Mouse (Mus musculus) kidney, embryonic 16.5 days (tissue): ENCODE measurements around the gene Hoxd11. TPM values are rescaled to one million over a fixed set of nuclear protein-coding genes. Genes with fewer than 3 reads are reported as not detected.

ENCODE experiments used
- ATAC-seq: fragments of 200-750 bp; cut with Nextera tagmentation; 2 replicates; pipeline ENCODE4 v1.8.0; 2017; ENCODE audit warnings: moderate TSS enrichment; ENCODE audit not compliant: low FRiP score, low TSS enrichment
- H3K27ac ChIP-seq: fragments of 300-500 bp; sonication (generic); 2 replicates; pipeline ENCODE4 v1.5.1; 2014; ENCODE audit warnings: low read length
- H3K27me3 ChIP-seq: fragments of 300-500 bp; sonication (generic); 2 replicates; pipeline ENCODE4 v1.6.1; 2014; ENCODE audit warnings: low read length, control low read depth, mixed read lengths; ENCODE audit not compliant: insufficient read depth
- H3K36me3 ChIP-seq: fragments of 300-500 bp; sonication (generic); 2 replicates; pipeline ENCODE4 v1.6.1; 2014; ENCODE audit warnings: low read length, control low read depth, mixed read lengths; ENCODE audit not compliant: insufficient read depth
- H3K4me1 ChIP-seq: fragments of 300-500 bp; sonication (generic); 2 replicates; pipeline ENCODE4 v1.6.1; 2014; ENCODE audit warnings: low read length, control low read depth, mixed read lengths; ENCODE audit not compliant: insufficient read depth
- H3K4me2 ChIP-seq: fragments of 300-500 bp; sonication (generic); replicated peaks from 2 replicates; pipeline ENCODE4 v1.6.1; 2014; ENCODE audit warnings: low read depth, low read length
- H3K4me3 ChIP-seq: fragments of 300-500 bp; sonication (generic); 2 replicates; pipeline ENCODE4 v1.5.1; 2014; ENCODE audit warnings: mild to moderate bottlenecking, low read length
- H3K9ac ChIP-seq: fragments of 300-500 bp; sonication (generic); replicated peaks from 2 replicates; pipeline ENCODE4 v1.6.1; 2014; ENCODE audit warnings: low read length
- H3K9me3 ChIP-seq: fragments of 300-500 bp; sonication (generic); 2 replicates; pipeline ENCODE4 v1.6.1; 2016; ENCODE audit warnings: low read length, control low read depth
- WGBS: fragments of 180-500 bp; shearing (Covaris S2); extraction: QIAGEN DNeasy Blood & Tissue Kit; methylation state at CpG from one replicate; pipeline ENCODE4 v1.1.7; 2014; 5-methylcytosine and 5-hydroxymethylcytosine counted together
- polyA plus RNA-seq: library from polyadenylated mRNA; unstranded; fragments of >200 nt; fragmentation: Nextera tagmentation; extraction: Ambion mirVana; gene quantifications from 2 replicates; pipeline ENCODE4 v1.2.1, GENCODE M21; 2015

The Hoxd11 gene
- polyA plus RNA-seq, 1 experiment from 2014 or later, result 13.9 TPM

GRCm38 (mm10) chr2:74687698-74688555 is 8.6 kb downstream of the Hoxd11 start:
- no peaks in the 10 kb centered on the region for H3K9me3 ChIP-seq
- no peak for ATAC-seq
- H3K4me2 ChIP-seq, result peak overlapping the region; percentile 59
- peaks cover 3% of the 10 kb centered on the region; the same call in 1 of the 2 replicates for H3K27me3 ChIP-seq
- H3K4me3 ChIP-seq, result peak overlapping the region; percentile 64
- H3K36me3 ChIP-seq, result no peaks in the 10 kb centered on the region; the same call in 1 of the 2 replicates
- peak overlapping the region; percentile 87 for H3K27ac ChIP-seq
- peaks cover 11% of the 10 kb centered on the region; the same call in 1 of the 2 replicates for H3K4me1 ChIP-seq
- peak overlapping the region; percentile 80 for H3K9ac ChIP-seq
- 3% methylated on average over 31 of the region's 31 CpGs for WGBS

GRCm38 (mm10) chr2:74688795-74689573 is 9.6 kb downstream of the Hoxd11 start:
- Histone ChIP-seq H3K27ac (peak overlapping the region; percentile 94), H3K9ac (peak overlapping the region; percentile 83), H3K36me3 (no peaks in the 10 kb centered on the region; the same call in 1 of the 2 replicates), H3K27me3 (peaks cover 3% of the 10 kb centered on the region; the same call in 1 of the 2 replicates), H3K4me2 (peak overlapping the region; percentile 59), H3K4me3 (peak overlapping the region; percentile 48), H3K9me3 (no peaks in the 10 kb centered on the region), H3K4me1 (peaks cover 16% of the 10 kb centered on the region; the same call in 1 of the 2 replicates)
- 7% methylated on average over 12 of the region's 12 CpGs for WGBS
- ATAC-seq, result no peak

- Histone ChIP-seq H3K4me3 (peak overlapping the region; percentile 48), H3K27me3 (peaks cover 3% of the 10 kb centered on the region; the same call in 1 of the 2 replicates), H3K4me2 (peak overlapping the region; percentile 59), H3K9me3 (no peaks in the 10 kb centered on the region), H3K9ac (peak overlapping the region; percentile 83), H3K27ac (peak overlapping the region; percentile 94), H3K36me3 (no peaks in the 10 kb centered on the region; the same call in 1 of the 2 replicates), H3K4me1 (peaks cover 18% of the 10 kb centered on the region; the same call in 1 of the 2 replicates)
- 5% methylated on average over 24 of the region's 24 CpGs for WGBS
- ATAC-seq, result no peak
These were observed 10.4 kb downstream of the Hoxd11 start for GRCm38 (mm10) chr2:74689574-74690337.

GRCm38 (mm10) chr2:74690338-74690716 is 11.0 kb downstream of the Hoxd11 start:
- Histone ChIP-seq H3K9me3 (no peaks in the 10 kb centered on the region), H3K4me3 (peak overlapping the region; percentile 48), H3K36me3 (no peaks in the 10 kb centered on the region; the same call in 1 of the 2 replicates), H3K4me1 (peaks cover 23% of the 10 kb centered on the region), H3K4me2 (peak overlapping the region; percentile 80), H3K9ac (peak overlapping the region; percentile 83), H3K27me3 (peaks cover 3% of the 10 kb centered on the region; the same call in 1 of the 2 replicates), H3K27ac (peak overlapping the region; percentile 94)
- ATAC-seq, result no peak
- 10% methylated on average over 8 of the region's 8 CpGs for WGBS

- WGBS, result under 1% methylated on average over 56 of the region's 56 CpGs
- Histone ChIP-seq H3K4me1 (peaks cover 33% of the 10 kb centered on the region), H3K9ac (peak within 1 kb of the TSS; percentile 92), H3K4me2 (peak within 1 kb of the TSS; percentile 80), H3K9me3 (no peaks in the 10 kb centered on the region), H3K4me3 (peak within 1 kb of the TSS; percentile 82), H3K27me3 (peaks cover 3% of the 10 kb centered on the region; the same call in 1 of the 2 replicates), H3K36me3 (no peaks in the 10 kb centered on the region; the same call in 1 of the 2 replicates), H3K27ac (peak within 1 kb of the TSS; percentile 98)
- peak; percentile 90 for ATAC-seq
These were observed 11.9 kb downstream of the Hoxd11 start, which contains the start of gene Hoxd10 for GRCm38 (mm10) chr2:74691022-74691951. TSS of gene Hoxd10 (plus strand) at chr2:74691924.

- ATAC-seq, result no peak
- Histone ChIP-seq H3K27me3 (peaks cover 3% of the 10 kb centered on the region; the same call in 1 of the 2 replicates), H3K27ac (peak overlapping the region; percentile 98), H3K4me2 (peak overlapping the region; percentile 80), H3K4me1 (peaks cover 42% of the 10 kb centered on the region), H3K9ac (peak overlapping the region; percentile 92), H3K4me3 (peak overlapping the region; percentile 82), H3K36me3 (no peaks in the 10 kb centered on the region; the same call in 1 of the 2 replicates), H3K9me3 (no peaks in the 10 kb centered on the region)
- 2% methylated on average over 35 of the region's 35 CpGs for WGBS
These were observed 12.8 kb downstream of the Hoxd11 start for GRCm38 (mm10) chr2:74691995-74692807.

GRCm38 (mm10) chr2:74692808-74693431 is 13.6 kb downstream of the Hoxd11 start:
- WGBS, result 4% methylated on average over 20 of the region's 20 CpGs
- H3K27ac ChIP-seq, result peak overlapping the region; percentile 98

More at GRCm38 (mm10) chr2:74692808-74693431, 13.6 kb downstream of the Hoxd11 start:
- peak overlapping the region; percentile 80 for H3K4me2 ChIP-seq
- ATAC-seq, result no peak
- peaks cover 3% of the 10 kb centered on the region; the same call in 1 of the 2 replicates for H3K27me3 ChIP-seq
- H3K4me3 ChIP-seq, result peak overlapping the region; percentile 82
- peaks cover 42% of the 10 kb centered on the region for H3K4me1 ChIP-seq
- no peaks in the 10 kb centered on the region for H3K9me3 ChIP-seq
- no peaks in the 10 kb centered on the region; the same call in 1 of the 2 replicates for H3K36me3 ChIP-seq
- H3K9ac ChIP-seq, result peak overlapping the region; percentile 92
